Mouse (Mus musculus) neural tube, embryonic 12.5 days (tissue): Measurements from ENCODE around the gene Cux2. TPM values are rescaled to one million over a fixed set of nuclear protein-coding genes. Genes with fewer than 3 reads are reported as not detected.

Experiments used
- ATAC-seq: fragments of 200-750 bp; cut with Nextera tagmentation; 2 replicates; pipeline ENCODE4 v1.8.0; 2017; ENCODE audit warnings: low read depth, mild to moderate bottlenecking, moderate TSS enrichment, moderate library complexity; ENCODE audit not compliant: low FRiP score
- H3K27ac ChIP-seq: fragments of 300-500 bp; sonication (generic); 2 replicates; pipeline ENCODE4 v1.5.1; 2016
- H3K27me3 ChIP-seq: fragments of 300-500 bp; sonication (generic); replicated peaks from 2 replicates; pipeline ENCODE4 v1.6.1; 2016; ENCODE audit warnings: mild to moderate bottlenecking
- H3K36me3 ChIP-seq: fragments of 300-500 bp; sonication (generic); 2 replicates; pipeline ENCODE4 v1.6.1; 2016; ENCODE audit warnings: mild to moderate bottlenecking
- H3K4me1 ChIP-seq: fragments of 300-500 bp; sonication (generic); 2 replicates; pipeline ENCODE4 v1.6.1; 2016
- H3K4me2 ChIP-seq: fragments of 300-500 bp; sonication (generic); replicated peaks from 2 replicates; pipeline ENCODE4 v1.6.1; 2016; ENCODE audit warnings: mild to moderate bottlenecking
- H3K4me3 ChIP-seq: fragments of 300-500 bp; sonication (generic); 2 replicates; pipeline ENCODE4 v1.5.1; 2016
- H3K9ac ChIP-seq: fragments of 300-500 bp; sonication (generic); 2 replicates; pipeline ENCODE4 v1.6.1; 2016; ENCODE audit warnings: mild to moderate bottlenecking
- H3K9me3 ChIP-seq: fragments of 300-500 bp; sonication (generic); 2 replicates; pipeline ENCODE4 v1.6.1; 2016; ENCODE audit warnings: mild to moderate bottlenecking
- WGBS: fragments of 180-500 bp; shearing (Covaris S2); methylation state at CpG from one replicate; pipeline ENCODE4 v1.1.7; 2016; 5-methylcytosine and 5-hydroxymethylcytosine counted together
- polyA plus RNA-seq: library from polyadenylated mRNA; unstranded; fragments of >200 nt; fragmentation: Nextera tagmentation; extraction: Ambion mirVana; gene quantifications from 2 replicates; pipeline ENCODE4 v1.2.1, GENCODE M21; 2016

Cux2 gene
- polyA plus RNA-seq, 1 experiment from 2014 or later: 24.2 TPM

DNA sequence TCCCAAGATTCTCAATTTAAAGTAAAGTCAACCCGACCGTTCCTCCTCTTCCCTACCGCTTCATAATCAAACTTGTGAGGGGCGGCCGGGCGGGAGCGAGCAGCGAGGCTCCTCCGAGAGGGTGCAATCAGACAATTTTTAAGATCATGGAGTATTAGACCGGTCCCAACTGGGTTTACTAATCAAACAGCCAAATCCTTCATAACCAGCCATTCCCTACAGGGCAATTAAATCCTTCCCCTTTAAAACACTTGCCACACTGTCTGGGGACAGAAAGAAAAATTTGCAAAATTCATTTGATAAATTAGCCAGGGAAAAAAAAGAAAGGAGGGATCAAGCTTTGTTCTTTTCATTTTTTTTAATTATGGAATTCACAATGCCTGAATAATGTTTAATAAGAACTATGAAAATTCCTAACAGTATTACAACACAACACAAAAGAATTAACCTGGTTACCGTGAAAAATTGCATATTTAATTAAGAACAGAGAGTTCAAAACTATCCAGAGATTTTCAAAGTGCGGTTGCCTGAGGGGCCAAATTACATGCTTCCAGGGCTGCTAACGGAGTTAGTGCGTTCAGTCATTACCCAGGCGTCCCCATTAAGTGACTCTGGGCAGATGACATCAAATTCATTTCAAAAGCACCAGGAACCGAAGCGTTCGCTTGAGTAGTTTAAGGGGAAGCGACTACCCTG lies 17.3 kb downstream of the Cux2 start:
- H3K27me3 ChIP-seq: no peaks in the 10 kb centered on the region
- H3K4me2 ChIP-seq: no peak overlapping the region
- WGBS: 45% methylated on average over 19 of the region's 19 CpGs
- H3K36me3 ChIP-seq: peaks cover 24% of the 10 kb centered on the region
- peak; percentile 66; the same call in 1 of the 2 replicates for ATAC-seq
- H3K4me3 ChIP-seq: no peak overlapping the region
- no peak overlapping the region for H3K9ac ChIP-seq
- no peak overlapping the region for H3K27ac ChIP-seq
- H3K9me3 ChIP-seq: peaks cover 10% of the 10 kb centered on the region
- H3K4me1 ChIP-seq: peaks cover 18% of the 10 kb centered on the region

DNA sequence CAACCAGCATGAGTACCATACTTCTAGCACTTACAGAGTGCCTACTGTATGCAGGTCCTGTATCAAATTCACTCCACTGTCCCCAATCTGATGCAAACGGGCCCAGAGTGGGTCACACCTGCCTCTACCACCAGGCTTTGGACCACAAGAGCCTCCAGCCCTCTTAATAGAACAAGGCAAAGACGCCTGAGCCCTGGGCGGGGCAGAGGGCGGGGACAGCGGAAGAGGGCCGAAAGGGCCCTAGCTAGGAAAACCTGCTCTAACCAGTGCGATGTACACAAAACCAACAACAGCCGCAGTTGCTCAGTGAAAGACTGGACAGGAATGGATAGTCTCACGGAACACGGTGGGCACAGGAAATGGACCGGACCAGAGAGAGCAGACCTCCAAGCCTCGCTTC lies 18.8 kb downstream of the Cux2 start:
- H3K27me3 ChIP-seq: no peaks in the 10 kb centered on the region
- no peak overlapping the region for H3K27ac ChIP-seq
- no peak overlapping the region for H3K4me3 ChIP-seq
- no peak overlapping the region for H3K9ac ChIP-seq
- H3K9me3 ChIP-seq: peaks cover 3% of the 10 kb centered on the region; the same call in 1 of the 2 replicates
- WGBS: 63% methylated on average over 12 of the region's 12 CpGs
- H3K36me3 ChIP-seq: peaks cover 9% of the 10 kb centered on the region
- ATAC-seq: no peak
- H3K4me2 ChIP-seq: no peak overlapping the region
- peaks cover 18% of the 10 kb centered on the region for H3K4me1 ChIP-seq

DNA sequence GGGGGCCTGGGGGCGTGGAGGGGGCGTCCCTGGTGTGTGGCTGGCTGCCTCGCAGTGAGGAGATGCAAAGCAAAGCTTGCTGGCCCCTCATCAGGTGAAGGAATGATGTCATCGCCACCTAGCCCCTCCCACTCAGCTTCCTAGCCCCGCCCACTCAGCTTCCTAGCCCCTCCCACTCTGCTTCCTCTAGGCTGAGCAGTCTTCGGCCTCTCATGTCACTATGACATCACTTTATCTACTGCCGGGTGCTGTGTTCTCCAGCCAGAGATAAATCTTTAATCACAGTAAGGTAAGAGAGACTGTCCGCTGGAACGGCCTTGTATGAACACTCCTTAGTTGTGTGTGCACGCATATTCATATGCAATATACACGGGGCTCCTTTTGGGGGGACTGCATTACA lies 19.3 kb downstream of the Cux2 start:
- Histone ChIP-seq H3K27me3 (no peaks in the 10 kb centered on the region), H3K4me1 (peaks cover 18% of the 10 kb centered on the region), H3K4me3 (no peak overlapping the region), H3K9ac (no peak overlapping the region), H3K9me3 (no peaks in the 10 kb centered on the region), H3K36me3 (0 out of 2 replicates have a peak, but pooled peaks cover 4% of the 10 kb centered on the region), H3K4me2 (no peak overlapping the region), H3K27ac (no peak overlapping the region)
- 67% methylated on average over 10 of the region's 11 CpGs for WGBS
- ATAC-seq: no peak

DNA sequence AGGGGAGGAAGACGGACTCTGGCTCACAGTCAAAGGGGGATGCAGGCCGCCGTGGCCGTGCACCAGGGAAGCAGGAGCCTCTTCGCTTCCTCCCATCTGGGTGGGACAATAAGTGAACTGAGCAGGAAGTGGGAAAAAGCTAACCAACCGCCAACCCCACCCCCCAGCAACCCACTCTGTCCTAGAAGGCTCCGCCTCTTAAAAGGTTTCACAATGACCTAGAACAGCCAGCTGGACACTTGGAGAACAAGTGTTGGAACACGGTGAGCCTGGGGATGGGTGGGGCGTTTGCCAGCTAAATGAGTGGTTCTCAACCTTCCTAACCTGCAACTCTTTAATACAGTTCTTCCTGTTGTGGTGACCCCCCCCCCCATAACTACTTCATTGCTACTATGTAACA lies 23.1 kb downstream of the Cux2 start:
- 86% methylated on average over 9 of the region's 9 CpGs for WGBS
- H3K9ac ChIP-seq: no peak overlapping the region

DNA sequence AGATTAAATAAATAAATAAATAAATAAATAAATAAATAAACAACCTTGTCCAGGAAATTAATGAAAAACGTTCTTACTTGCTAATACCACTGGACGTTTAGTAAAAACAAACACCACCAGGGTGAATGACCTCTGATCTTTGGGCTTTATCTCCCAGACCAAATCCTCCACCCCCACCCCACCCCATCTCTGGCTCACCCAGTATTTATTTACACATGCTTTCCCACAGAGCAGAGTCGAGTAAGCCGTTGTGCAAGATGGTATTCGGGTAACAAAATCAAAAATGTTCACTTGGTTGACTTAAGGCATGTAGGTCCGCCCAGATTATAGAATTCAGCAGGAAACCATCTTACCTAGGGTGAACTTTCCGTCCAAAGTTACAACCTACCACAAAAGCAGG lies 23.6 kb downstream of the Cux2 start:
- Histone ChIP-seq H3K4me2 (no peak overlapping the region), H3K9me3 (peaks cover 11% of the 10 kb centered on the region), H3K4me1 (no peaks in the 10 kb centered on the region), H3K4me3 (no peak overlapping the region), H3K27ac (no peak overlapping the region), H3K27me3 (no peaks in the 10 kb centered on the region), H3K9ac (no peak overlapping the region), H3K36me3 (peaks cover 4% of the 10 kb centered on the region)
- WGBS: 80% methylated on average over 7 of the region's 7 CpGs
- no peak for ATAC-seq

More for the DNA sequence above, 23.1 kb downstream of the Cux2 start:
- no peak for ATAC-seq
- Histone ChIP-seq H3K36me3 (peaks cover 2% of the 10 kb centered on the region), H3K4me3 (no peak overlapping the region), H3K4me1 (peaks cover 2% of the 10 kb centered on the region; the same call in 1 of the 2 replicates), H3K27me3 (no peaks in the 10 kb centered on the region), H3K9me3 (peaks cover 10% of the 10 kb centered on the region; the same call in 1 of the 2 replicates), H3K27ac (no peak overlapping the region), H3K4me2 (no peak overlapping the region)

DNA sequence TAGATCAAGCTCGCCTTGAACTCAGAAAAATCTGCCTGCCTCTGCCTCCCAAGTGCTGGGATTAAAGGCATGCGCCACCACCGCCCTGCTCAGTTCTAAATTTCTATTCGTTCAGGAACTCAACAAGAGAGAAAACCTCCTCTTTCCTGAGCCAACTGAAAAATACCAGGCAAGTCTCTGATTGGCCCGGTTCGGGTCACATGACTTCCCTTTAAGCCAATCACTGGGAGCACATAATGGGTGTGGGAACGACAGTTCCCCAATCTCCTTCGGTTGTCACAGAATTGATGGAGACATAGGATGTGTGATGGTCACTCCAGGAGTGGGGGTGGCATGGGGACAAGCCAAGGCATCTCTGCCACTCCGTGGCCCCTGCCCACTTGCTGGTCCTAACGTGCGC lies 24.8 kb downstream of the Cux2 start:
- H3K4me2 ChIP-seq: no peak overlapping the region
- no peaks in the 10 kb centered on the region for H3K4me1 ChIP-seq
- peaks cover 4% of the 10 kb centered on the region for H3K36me3 ChIP-seq
- H3K9me3 ChIP-seq: peaks cover 13% of the 10 kb centered on the region
- WGBS: 92% methylated on average over 11 of the region's 11 CpGs
- ATAC-seq: no peak
- H3K4me3 ChIP-seq: no peak overlapping the region
- H3K27me3 ChIP-seq: no peaks in the 10 kb centered on the region
- no peak overlapping the region for H3K27ac ChIP-seq
- no peak overlapping the region for H3K9ac ChIP-seq

DNA sequence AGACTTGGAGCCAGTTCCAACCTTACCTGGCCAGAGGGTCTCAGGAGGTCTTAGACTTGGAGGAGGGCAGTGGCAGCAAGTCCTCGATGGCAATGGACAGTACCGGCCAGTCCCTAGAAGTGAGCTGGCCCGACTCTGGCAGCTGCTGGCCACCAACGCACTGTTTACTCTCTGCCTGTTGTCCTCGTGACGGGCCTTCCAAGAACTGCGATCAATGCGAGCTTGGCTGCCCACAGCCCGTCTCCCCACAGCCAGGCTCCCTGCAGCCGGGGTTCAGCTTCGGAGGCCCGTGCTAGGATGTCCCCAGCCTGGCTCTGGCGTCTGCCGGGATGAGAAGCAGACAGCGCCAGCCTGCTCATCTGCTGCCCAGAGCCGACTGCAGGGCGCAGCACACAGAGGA lies 30.6 kb downstream of the Cux2 start:
- no peak for ATAC-seq
- Histone ChIP-seq H3K27me3 (no peaks in the 10 kb centered on the region), H3K36me3 (peaks cover 4% of the 10 kb centered on the region), H3K4me2 (no peak overlapping the region), H3K9me3 (peaks cover 13% of the 10 kb centered on the region), H3K27ac (no peak overlapping the region), H3K4me3 (no peak overlapping the region), H3K4me1 (peaks cover 41% of the 10 kb centered on the region), H3K9ac (no peak overlapping the region)
- WGBS: 79% methylated on average over 17 of the region's 17 CpGs

DNA sequence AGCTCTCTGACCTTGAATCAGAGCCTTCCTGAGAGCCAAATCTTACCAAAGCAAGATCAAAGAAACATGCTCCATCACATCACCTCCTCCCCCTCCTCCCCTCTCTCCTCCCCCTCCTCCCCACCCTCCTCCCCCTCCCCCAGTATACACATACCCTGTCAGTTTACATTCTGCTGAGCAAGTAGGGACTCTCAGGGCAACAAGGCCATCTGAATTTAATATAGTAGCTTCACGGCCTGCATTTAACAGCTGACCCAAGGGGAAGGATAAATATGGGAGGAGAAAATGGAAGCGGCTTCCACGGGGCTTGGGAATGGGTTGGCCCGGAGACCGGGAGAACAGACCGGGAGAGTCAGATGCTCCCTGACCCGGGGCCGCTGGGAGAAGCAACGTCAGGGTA lies 32.1 kb downstream of the Cux2 start:
- H3K27me3 ChIP-seq: no peaks in the 10 kb centered on the region
- H3K9me3 ChIP-seq: peaks cover 10% of the 10 kb centered on the region
- peak overlapping the region; percentile 24; the same call in 1 of the 2 replicates for H3K4me2 ChIP-seq
- ATAC-seq: no peak
- peaks cover 43% of the 10 kb centered on the region for H3K4me1 ChIP-seq
- H3K9ac ChIP-seq: 0 out of 2 replicates have a peak overlapping the region, but pooled peaks have one; percentile 17
- peak overlapping the region; percentile 32; the same call in 1 of the 2 replicates for H3K27ac ChIP-seq
- WGBS: 54% methylated on average over 9 of the region's 9 CpGs
- peaks cover 4% of the 10 kb centered on the region for H3K36me3 ChIP-seq
- no peak overlapping the region for H3K4me3 ChIP-seq

DNA sequence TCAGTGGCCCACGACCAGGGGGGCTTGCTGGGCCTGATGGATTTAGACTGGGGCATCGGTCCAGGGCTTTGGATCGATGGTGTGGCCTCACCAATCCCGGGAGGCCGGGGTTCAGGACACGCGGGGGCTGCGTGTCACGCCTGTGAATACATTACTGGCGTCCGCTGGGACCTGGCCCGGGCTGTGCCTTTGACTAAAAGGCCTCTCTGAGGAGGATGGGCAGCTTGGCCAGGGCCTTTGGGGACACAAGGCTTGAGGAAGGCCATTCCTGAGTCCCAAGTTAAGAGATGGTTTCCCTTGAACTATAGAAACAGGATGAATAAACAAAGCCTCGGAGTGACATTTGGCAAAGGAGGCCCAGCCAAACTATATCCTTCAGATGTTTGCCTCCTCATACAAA lies 32.6 kb downstream of the Cux2 start:
- Histone ChIP-seq H3K4me3 (no peak overlapping the region), H3K9ac (0 out of 2 replicates have a peak overlapping the region, but pooled peaks have one; percentile 17), H3K4me2 (peak overlapping the region; percentile 24), H3K4me1 (peaks cover 43% of the 10 kb centered on the region), H3K9me3 (peaks cover 4% of the 10 kb centered on the region), H3K36me3 (peaks cover 4% of the 10 kb centered on the region), H3K27ac (peak overlapping the region; percentile 32; the same call in 1 of the 2 replicates), H3K27me3 (no peaks in the 10 kb centered on the region)
- 36% methylated on average over 13 of the region's 13 CpGs for WGBS
- 0 out of 2 replicates have a peak, but pooled peaks have one; percentile 25 for ATAC-seq

DNA sequence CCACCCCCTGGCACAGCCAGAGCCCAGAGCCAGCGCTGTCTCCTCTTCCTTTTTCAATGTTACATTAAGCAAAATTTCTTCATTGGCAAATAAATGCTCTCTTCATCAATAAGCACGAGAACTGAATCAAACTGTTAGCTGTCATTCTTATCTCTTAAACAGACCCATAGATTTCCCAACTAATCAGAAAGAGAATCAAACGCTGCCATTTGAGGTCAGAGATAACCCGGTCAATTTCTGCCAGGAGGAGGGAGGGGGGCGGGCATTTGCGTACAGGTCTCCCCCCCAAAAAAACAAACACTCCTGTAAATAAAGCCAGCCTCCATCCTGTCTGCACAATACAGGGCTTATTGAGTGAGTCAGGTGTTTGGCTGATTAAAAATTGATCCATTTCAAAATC lies 33.2 kb downstream of the Cux2 start:
- Histone ChIP-seq H3K27ac (no peak overlapping the region), H3K4me2 (no peak overlapping the region), H3K9me3 (peaks cover 3% of the 10 kb centered on the region; the same call in 1 of the 2 replicates), H3K27me3 (no peaks in the 10 kb centered on the region), H3K4me3 (no peak overlapping the region), H3K9ac (no peak overlapping the region), H3K36me3 (peaks cover 2% of the 10 kb centered on the region), H3K4me1 (peaks cover 43% of the 10 kb centered on the region)
- ATAC-seq: no peak
- 76% methylated on average over 6 of the region's 6 CpGs for WGBS

DNA sequence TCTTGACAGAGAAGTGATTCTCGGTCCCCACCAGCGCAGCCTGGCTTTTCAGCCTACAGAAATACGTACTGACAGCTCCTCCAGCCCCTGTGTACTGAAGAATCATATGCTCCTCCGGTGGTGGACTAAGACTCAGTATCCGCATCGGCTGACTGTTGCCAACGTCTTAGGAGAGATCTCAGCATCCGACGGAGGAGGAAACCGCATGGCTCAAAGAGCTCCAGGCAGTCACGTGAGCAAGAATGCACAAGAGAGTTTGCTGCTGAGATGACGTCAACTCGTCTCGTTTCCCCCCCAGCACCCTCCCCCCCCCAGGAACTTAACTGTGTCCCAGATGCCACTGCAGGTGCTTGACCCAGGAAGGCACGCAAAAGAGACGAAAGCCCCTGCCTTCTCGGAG lies 34.8 kb downstream of the Cux2 start:
- H3K4me1 ChIP-seq: peaks cover 47% of the 10 kb centered on the region
- H3K4me2 ChIP-seq: no peak overlapping the region
- 76% methylated on average over 17 of the region's 17 CpGs for WGBS
- no peak for ATAC-seq
- H3K9me3 ChIP-seq: no peaks in the 10 kb centered on the region
- H3K36me3 ChIP-seq: no peaks in the 10 kb centered on the region
- no peak overlapping the region for H3K4me3 ChIP-seq
- H3K27ac ChIP-seq: no peak overlapping the region
- H3K9ac ChIP-seq: no peak overlapping the region
- H3K27me3 ChIP-seq: no peaks in the 10 kb centered on the region

DNA sequence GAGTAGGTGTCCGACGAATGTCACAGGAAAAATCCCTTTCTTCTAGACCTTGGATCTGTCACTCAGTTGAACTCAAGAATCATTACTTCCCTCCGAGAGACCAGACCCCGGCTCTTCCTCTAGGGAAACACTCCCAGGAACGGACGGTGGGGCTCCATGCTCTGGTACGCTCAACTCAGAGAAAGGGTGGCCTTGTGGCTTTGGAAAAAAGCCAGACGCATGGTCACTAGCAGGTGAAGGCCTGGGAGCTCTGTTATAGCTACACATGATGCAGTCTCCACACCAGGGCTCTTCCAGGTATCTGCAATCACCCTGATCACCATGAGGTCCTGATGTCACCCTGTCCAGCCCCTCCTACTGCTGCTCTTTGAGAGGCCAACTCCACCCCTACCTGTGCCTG lies 35.2 kb downstream of the Cux2 start:
- 89% methylated on average over 8 of the region's 8 CpGs for WGBS

DNA sequence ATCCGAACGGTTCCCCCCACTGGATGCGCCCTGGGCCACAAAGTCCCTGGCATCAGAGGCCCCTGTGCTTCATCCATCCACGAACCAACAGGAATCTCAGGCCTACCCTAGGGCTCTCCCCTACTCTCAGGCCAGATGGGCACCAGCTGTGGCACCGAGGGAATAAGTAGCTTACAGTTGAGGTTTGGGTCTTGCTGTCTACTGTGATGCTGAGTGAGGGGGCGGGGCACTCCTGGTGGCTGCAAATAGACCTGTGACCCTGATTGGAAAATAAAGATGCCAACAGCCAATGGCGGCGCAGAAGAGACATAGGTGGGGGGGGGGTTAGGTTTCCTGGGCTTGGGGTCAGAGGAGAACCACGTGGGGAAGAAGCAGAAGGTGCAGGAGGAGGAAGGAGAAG lies 38.6 kb downstream of the Cux2 start:
- Histone ChIP-seq H3K4me1 (peaks cover 14% of the 10 kb centered on the region), H3K9me3 (peaks cover 12% of the 10 kb centered on the region; the same call in 1 of the 2 replicates), H3K4me2 (no peak overlapping the region), H3K4me3 (no peak overlapping the region), H3K27me3 (no peaks in the 10 kb centered on the region), H3K9ac (no peak overlapping the region), H3K27ac (no peak overlapping the region), H3K36me3 (no peaks in the 10 kb centered on the region; the same call in 1 of the 2 replicates)
- no peak for ATAC-seq
- 24% methylated on average over 9 of the region's 9 CpGs for WGBS

More for the DNA sequence above, 35.2 kb downstream of the Cux2 start:
- H3K4me3 ChIP-seq: no peak overlapping the region
- H3K36me3 ChIP-seq: no peaks in the 10 kb centered on the region
- no peaks in the 10 kb centered on the region for H3K27me3 ChIP-seq
- no peak overlapping the region for H3K4me2 ChIP-seq
- ATAC-seq: no peak
- H3K27ac ChIP-seq: no peak overlapping the region
- peaks cover 47% of the 10 kb centered on the region for H3K4me1 ChIP-seq
- no peaks in the 10 kb centered on the region for H3K9me3 ChIP-seq
- H3K9ac ChIP-seq: no peak overlapping the region
